Mouse (Mus musculus) liver, embryonic 11.5 days (tissue): Measurements from ENCODE around the gene Taf12. TPM values are rescaled to one million over a fixed set of nuclear protein-coding genes. Genes with fewer than 3 reads are reported as not detected.

ENCODE experiments used
- ATAC-seq: fragments of 200-750 bp; cut with Nextera tagmentation; replicated peaks from 2 replicates; pipeline ENCODE4 v1.8.0; 2017; ENCODE audit warnings: moderate number of reproducible peaks, mild to moderate bottlenecking, moderate TSS enrichment, moderate library complexity; ENCODE audit not compliant: low FRiP score
- DNase-seq: peaks from one replicate; pipeline ENCODE4 v3.0.0-alpha.2; 2017; ENCODE audit warnings: low spot score
- H3K27ac ChIP-seq: fragments of 300-500 bp; sonication (generic); 2 replicates; pipeline ENCODE4 v1.5.1; 2014; ENCODE audit warnings: mild to moderate bottlenecking, low read depth, low read length, control low read depth
- H3K27me3 ChIP-seq: fragments of 300-500 bp; sonication (generic); replicated peaks from 2 replicates; pipeline ENCODE4 v1.6.1; 2014; ENCODE audit warnings: low read length, mixed read lengths; ENCODE audit not compliant: control insufficient read depth, insufficient read depth
- H3K36me3 ChIP-seq: fragments of 300-500 bp; sonication (generic); 2 replicates; pipeline ENCODE4 v1.6.1; 2014; ENCODE audit warnings: mild to moderate bottlenecking, low read length, moderate library complexity, mixed read lengths; ENCODE audit not compliant: control insufficient read depth, insufficient read depth
- H3K4me1 ChIP-seq: fragments of 300-500 bp; sonication (generic); replicated peaks from 2 replicates; pipeline ENCODE4 v1.6.1; 2014; ENCODE audit warnings: low read length, mixed read lengths; ENCODE audit not compliant: control insufficient read depth, insufficient read depth
- H3K4me2 ChIP-seq: fragments of 300-500 bp; sonication (generic); 2 replicates; pipeline ENCODE4 v1.6.1; 2014; ENCODE audit warnings: mild to moderate bottlenecking, control low read depth, moderate library complexity
- H3K4me3 ChIP-seq: fragments of 300-500 bp; sonication (generic); 2 replicates; pipeline ENCODE4 v1.5.1; 2014; ENCODE audit warnings: low read depth, low read length, control low read depth
- H3K9ac ChIP-seq: fragments of 300-500 bp; sonication (generic); 2 replicates; pipeline ENCODE4 v1.6.1; 2014; ENCODE audit warnings: low read depth, low read length, control low read depth
- H3K9me3 ChIP-seq: fragments of 300-500 bp; sonication (generic); 2 replicates; pipeline ENCODE4 v1.6.1; 2016; ENCODE audit warnings: low read length, inconsistent platforms, mixed read lengths; ENCODE audit not compliant: control insufficient read depth
- WGBS: fragments of 180-500 bp; shearing (Covaris S2); extraction: QIAGEN DNeasy Blood & Tissue Kit; methylation state at CpG from one replicate; pipeline ENCODE4 v1.1.7; 2014; 5-methylcytosine and 5-hydroxymethylcytosine counted together
- polyA plus RNA-seq: library from polyadenylated mRNA; unstranded; fragments of >200 nt; fragmentation: Nextera tagmentation; extraction: Ambion mirVana; gene quantifications from 2 replicates; pipeline ENCODE4 v1.2.1, GENCODE M21; 2014

Gene Taf12
- polyA plus RNA-seq, 1 experiment from 2014 or later, result 80.2 TPM

DNA sequence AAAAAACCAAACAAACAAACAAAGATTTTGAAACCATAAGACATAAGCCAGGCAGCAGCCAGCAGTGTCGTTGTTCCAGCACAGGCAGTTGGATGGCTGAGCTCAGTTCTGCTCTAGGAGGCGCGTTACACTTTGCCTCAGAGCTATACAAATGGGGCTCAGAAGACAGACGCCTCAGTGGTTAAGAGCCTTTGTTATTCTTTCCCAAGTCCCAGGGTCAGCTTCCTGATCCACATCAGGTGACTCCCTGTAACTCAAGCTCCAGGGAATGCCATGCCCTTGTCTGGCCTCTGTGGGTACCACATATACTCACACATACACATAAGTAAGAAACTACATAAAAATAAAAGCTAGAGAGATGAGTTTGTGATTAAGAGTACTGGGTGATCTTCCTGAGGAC lies 16.9 kb downstream of the Taf12 start:
- ATAC-seq (no peak), DNase-seq (no peak)
- H3K4me3 ChIP-seq, result no peak overlapping the region
- peaks cover 29% of the 10 kb centered on the region for H3K36me3 ChIP-seq
- 95% methylated on average over 4 of the region's 4 CpGs for WGBS
- no peaks in the 10 kb centered on the region for H3K4me1 ChIP-seq
- H3K9me3 ChIP-seq, result no peaks in the 10 kb centered on the region; the same call in 1 of the 2 replicates
- H3K4me2 ChIP-seq, result no peak overlapping the region
- no peak overlapping the region for H3K9ac ChIP-seq
- no peaks in the 10 kb centered on the region for H3K27me3 ChIP-seq
- H3K27ac ChIP-seq, result no peak overlapping the region

DNA sequence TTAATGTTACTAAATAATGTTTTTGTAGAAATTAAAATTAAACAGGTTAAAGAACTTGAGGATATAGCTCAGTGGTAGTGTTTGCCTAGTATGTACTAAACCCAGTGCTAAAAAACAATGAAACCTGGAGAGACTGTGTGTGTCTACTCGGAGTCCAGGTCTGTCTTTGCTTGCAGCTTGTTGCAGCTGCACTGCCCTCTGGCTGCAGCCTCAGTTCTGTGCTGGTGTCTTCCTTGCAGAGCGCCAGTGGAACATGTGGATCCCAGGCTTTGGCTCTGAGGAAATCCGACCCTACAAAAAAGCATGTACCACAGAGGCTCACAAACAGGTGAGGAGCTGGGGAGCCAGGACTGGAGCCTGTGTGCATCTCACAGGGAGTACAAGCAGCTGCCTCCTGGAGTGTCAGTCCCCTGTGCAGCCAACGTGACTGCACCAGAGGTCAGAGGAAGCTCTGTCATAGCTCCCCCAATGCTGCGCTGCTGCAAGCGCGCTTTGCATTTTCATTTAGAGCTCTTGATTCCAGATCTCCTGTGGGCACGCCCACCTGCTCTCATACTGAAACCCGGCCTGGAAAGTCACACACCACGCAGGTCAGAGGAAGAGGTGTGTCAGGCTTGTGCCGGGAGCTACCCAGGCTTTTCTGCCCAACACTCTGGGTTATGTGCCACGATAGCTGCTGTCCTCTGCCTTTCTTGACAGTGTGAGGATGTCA lies 17.6 kb downstream of the Taf12 start:
- Histone ChIP-seq H3K4me1 (no peaks in the 10 kb centered on the region), H3K4me3 (no peak overlapping the region), H3K27me3 (no peaks in the 10 kb centered on the region), H3K27ac (no peak overlapping the region), H3K4me2 (no peak overlapping the region), H3K9ac (no peak overlapping the region), H3K9me3 (no peaks in the 10 kb centered on the region), H3K36me3 (peaks cover 24% of the 10 kb centered on the region)
- WGBS, result 85% methylated on average over 12 of the region's 12 CpGs
- no peak for ATAC-seq
- no peak for DNase-seq

GRCm38 (mm10) chr4:132292988-132293387 lies 18.8 kb downstream of the Taf12 start:
- Histone ChIP-seq H3K36me3 (peaks cover 19% of the 10 kb centered on the region), H3K9ac (no peak overlapping the region), H3K4me3 (no peak overlapping the region), H3K9me3 (no peaks in the 10 kb centered on the region), H3K27me3 (no peaks in the 10 kb centered on the region), H3K4me1 (no peaks in the 10 kb centered on the region), H3K27ac (no peak overlapping the region), H3K4me2 (no peak overlapping the region)
- DNase-seq (no peak), ATAC-seq (no peak)
- WGBS, result 69% methylated on average over 4 of the region's 4 CpGs

- Histone ChIP-seq H3K36me3 (peaks cover 19% of the 10 kb centered on the region), H3K27ac (no peak overlapping the region), H3K27me3 (no peaks in the 10 kb centered on the region), H3K9ac (no peak overlapping the region), H3K9me3 (no peaks in the 10 kb centered on the region), H3K4me1 (no peaks in the 10 kb centered on the region), H3K4me3 (no peak overlapping the region), H3K4me2 (no peak overlapping the region)
- no peak for ATAC-seq
- no peak for DNase-seq
- 86% methylated on average over 7 of the region's 7 CpGs for WGBS
Measured at GRCm38 (mm10) chr4:132293682-132294240, 19.6 kb downstream of the Taf12 start.

- DNase-seq (no peak), ATAC-seq (peak; percentile 53; the same call in 1 of the 2 replicates)
- WGBS, result 52% methylated on average over 8 of the region's 8 CpGs
- H3K27me3 ChIP-seq, result no peaks in the 10 kb centered on the region
- H3K4me1 ChIP-seq, result no peaks in the 10 kb centered on the region
- no peak overlapping the region for H3K4me3 ChIP-seq
- no peak overlapping the region for H3K27ac ChIP-seq
- H3K9me3 ChIP-seq, result no peaks in the 10 kb centered on the region
- H3K4me2 ChIP-seq, result no peak overlapping the region
- peaks cover 11% of the 10 kb centered on the region for H3K36me3 ChIP-seq
- no peak overlapping the region for H3K9ac ChIP-seq
Measured at GRCm38 (mm10) chr4:132295696-132296390, 21.7 kb downstream of the Taf12 start.

DNA sequence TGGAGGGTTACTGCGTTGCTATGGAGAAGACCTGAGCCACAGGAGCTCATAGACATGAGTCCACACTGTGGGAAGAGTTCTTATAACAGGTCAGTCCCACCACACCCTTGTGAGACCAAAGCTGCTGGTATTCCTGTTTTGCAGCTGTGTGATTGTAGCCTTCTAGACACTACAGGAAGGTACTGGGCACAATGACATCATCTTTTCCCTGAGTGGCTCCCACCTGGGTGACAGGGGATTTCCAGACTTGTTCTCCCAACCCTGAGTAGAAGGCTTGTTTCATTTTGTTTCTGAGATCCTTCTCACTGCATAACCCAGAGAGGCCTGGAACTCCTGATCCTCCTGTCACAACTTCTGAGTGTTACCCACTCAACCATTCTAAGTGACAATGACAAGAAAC lies 25.7 kb downstream of the Taf12 start:
- Histone ChIP-seq H3K4me3 (no peak overlapping the region), H3K9ac (no peak overlapping the region), H3K9me3 (no peaks in the 10 kb centered on the region), H3K36me3 (no peaks in the 10 kb centered on the region), H3K4me1 (peaks cover 7% of the 10 kb centered on the region; the same call in 1 of the 2 replicates), H3K27me3 (no peaks in the 10 kb centered on the region), H3K4me2 (no peak overlapping the region), H3K27ac (no peak overlapping the region)
- DNase-seq (no peak), ATAC-seq (no peak)
- WGBS, result 97% methylated on average over 1 of the region's 1 CpGs

GRCm38 (mm10) chr4:132301486-132301885 lies 27.3 kb downstream of the Taf12 start:
- ATAC-seq (no peak), DNase-seq (no peak)
- H3K9me3 ChIP-seq, result no peaks in the 10 kb centered on the region
- no peaks in the 10 kb centered on the region for H3K36me3 ChIP-seq
- H3K4me2 ChIP-seq, result no peak overlapping the region
- H3K4me1 ChIP-seq, result peaks cover 11% of the 10 kb centered on the region; the same call in 1 of the 2 replicates
- 81% methylated on average over 6 of the region's 6 CpGs for WGBS
- H3K4me3 ChIP-seq, result no peak overlapping the region
- H3K27ac ChIP-seq, result no peak overlapping the region
- no peaks in the 10 kb centered on the region for H3K27me3 ChIP-seq
- no peak overlapping the region for H3K9ac ChIP-seq

- no peak for ATAC-seq
- peak overlapping the region; percentile 13; the same call in 1 of the 2 replicates for H3K27ac ChIP-seq
- H3K36me3 ChIP-seq, result no peaks in the 10 kb centered on the region
- H3K27me3 ChIP-seq, result no peaks in the 10 kb centered on the region
- 61% methylated on average over 16 of the region's 16 CpGs for WGBS
- H3K4me1 ChIP-seq, result peaks cover 11% of the 10 kb centered on the region; the same call in 1 of the 2 replicates
- H3K9me3 ChIP-seq, result no peaks in the 10 kb centered on the region
- H3K4me2 ChIP-seq, result peak overlapping the region; percentile 91
- H3K9ac ChIP-seq, result peak overlapping the region; percentile 69
- H3K4me3 ChIP-seq, result peak overlapping the region; percentile 63
- no peak for DNase-seq
Measured at GRCm38 (mm10) chr4:132301965-132302938, 28.1 kb downstream of the Taf12 start.
